Mouse (Mus musculus) activated CD4-positive, CD25-positive, alpha-beta regulatory T cell, adult 4 months (primary cell): Measurements from ENCODE around the gene Ptprg. TPM values are rescaled to one million over a fixed set of nuclear protein-coding genes. Genes with fewer than 3 reads are reported as not detected.

Source experiments
- ATAC-seq: one replicate; pipeline ENCODE4 v1.8.0; 2017
- polyA plus RNA-seq, 2 experiments: library from polyadenylated mRNA; unstranded; fragments of 100-300 nt; shearing (Covaris generic); gene quantifications; one replicate each; pipeline ENCODE4 v1.2.1; 2017

Ptprg gene
- polyA plus RNA-seq, 2 experiments from 2014 or later = not detected

- ATAC-seq = no peak
These were observed 516.4 kb downstream of the Ptprg start for GRCm38 (mm10) chr14:12069707-12070106.

DNA sequence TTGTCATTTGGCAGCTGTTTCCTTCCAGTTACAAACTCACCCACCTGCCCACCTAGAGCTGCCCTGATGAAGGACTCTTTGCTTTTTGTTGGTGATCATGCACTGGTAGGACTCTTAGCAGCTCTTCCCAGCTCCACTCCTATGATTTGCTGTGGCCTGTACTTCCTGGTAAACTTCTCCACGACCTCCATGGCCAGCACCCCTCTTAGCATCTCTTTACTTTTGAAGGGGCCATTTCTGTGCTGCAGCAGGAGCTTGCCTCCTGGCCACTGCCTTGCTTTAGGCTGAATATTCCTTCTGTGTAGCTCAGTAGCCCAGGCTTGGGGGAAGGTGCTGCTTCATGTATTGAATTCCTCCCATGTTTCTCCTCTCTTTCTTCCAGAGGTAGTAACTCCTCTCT lies 517.0 kb downstream of the Ptprg start:
- ATAC-seq = no peak

DNA sequence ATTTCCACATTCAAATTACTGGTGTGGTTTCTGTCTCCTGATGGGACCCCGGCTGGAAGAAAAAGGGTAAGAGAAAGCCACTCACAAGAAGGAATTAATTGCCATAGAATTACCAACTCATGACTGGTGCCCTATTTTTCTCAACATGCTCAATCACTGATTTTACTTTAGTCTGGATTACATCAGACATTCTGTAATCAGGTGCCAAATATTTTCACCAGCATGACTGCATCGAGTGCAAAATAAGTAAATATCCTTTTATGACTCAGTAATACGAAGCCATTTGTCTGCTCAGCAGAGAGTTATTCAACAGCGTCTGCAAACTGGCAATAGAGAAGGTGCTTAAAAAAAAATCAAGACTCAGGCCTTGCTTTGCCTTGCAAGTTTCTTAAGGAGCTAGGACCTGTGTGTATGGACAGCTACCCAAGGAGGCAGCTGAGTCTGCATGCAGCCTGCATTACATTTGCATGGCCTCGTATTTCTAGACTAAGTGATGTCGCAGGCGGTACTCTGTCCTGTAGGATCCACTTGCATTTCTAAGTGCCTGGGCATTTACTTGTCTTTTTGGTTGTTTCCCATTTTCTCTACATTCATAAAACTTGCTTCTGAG lies 517.6 kb downstream of the Ptprg start:
- ATAC-seq = no peak

DNA sequence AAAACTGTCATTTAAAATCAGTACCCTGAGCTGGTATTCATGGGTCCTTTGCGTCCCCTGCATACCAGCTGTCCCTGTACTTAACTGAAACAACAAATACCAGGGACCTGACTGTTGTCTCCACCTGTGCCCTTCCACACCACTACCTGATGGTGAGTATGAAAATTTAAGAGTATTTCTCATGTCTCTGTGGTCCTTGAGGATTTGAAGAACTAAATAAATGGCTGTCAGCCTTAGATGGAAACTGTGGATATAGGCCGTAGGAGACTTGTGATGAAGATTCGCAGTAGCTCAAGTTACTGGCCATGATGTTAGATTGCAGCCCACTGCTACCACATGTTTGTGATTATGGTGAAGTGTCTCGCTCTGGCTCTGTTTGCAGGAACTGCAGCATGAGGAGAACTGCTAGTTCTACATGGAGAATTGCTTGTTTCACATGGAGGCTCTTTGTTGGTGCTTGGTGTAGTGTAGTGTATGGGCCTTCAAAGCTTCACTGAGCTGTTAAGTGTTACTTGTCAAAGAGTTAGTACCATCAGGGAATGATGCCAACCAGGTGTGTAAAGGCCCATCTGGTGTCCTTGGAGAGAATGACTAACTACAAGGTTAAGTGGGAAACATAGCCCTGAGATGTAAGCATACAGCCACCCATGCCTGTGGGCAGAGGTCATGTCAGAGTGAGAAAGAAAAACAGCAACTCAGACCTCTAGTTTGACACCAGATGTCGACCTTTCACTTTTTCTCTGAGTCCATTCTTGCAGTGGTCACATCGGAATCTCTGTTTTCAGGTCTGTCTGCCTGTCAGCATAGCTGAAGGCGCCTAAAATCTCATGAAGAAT lies 518.9 kb downstream of the Ptprg start:
- ATAC-seq = no peak

GRCm38 (mm10) chr14:12073408-12074107 lies 520.2 kb downstream of the Ptprg start:
- ATAC-seq = no peak

GRCm38 (mm10) chr14:12077193-12077592 lies 523.9 kb downstream of the Ptprg start:
- ATAC-seq = no peak

GRCm38 (mm10) chr14:12079250-12079649 lies 525.9 kb downstream of the Ptprg start:
- no peak for ATAC-seq

DNA sequence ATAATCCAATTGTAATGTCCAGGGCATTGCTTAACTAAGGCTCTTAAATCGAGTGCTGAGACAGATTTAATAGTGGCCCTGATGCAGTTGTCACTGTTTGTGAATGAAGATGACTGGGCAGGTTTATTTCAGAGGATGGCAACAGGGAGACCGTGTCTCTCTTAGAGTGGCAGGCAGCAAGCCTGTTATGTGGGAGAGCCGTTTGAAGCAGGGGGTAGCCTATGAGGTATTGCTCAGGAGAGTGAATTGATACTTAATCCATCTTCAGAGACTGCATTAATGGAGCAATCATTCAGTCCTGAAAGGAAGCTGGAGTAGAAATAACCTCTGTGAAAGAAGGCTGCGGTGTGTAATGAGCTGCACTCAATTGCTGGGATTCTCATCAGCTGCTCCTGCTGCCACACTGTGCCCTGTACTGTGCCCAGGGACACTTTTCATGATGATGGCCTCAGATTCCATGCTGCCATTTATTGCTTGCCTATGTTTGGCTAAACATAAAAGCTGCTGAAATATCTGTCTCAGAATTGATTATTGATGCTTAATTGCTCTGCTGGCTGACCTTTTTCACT lies 526.6 kb downstream of the Ptprg start:
- no peak for ATAC-seq

DNA sequence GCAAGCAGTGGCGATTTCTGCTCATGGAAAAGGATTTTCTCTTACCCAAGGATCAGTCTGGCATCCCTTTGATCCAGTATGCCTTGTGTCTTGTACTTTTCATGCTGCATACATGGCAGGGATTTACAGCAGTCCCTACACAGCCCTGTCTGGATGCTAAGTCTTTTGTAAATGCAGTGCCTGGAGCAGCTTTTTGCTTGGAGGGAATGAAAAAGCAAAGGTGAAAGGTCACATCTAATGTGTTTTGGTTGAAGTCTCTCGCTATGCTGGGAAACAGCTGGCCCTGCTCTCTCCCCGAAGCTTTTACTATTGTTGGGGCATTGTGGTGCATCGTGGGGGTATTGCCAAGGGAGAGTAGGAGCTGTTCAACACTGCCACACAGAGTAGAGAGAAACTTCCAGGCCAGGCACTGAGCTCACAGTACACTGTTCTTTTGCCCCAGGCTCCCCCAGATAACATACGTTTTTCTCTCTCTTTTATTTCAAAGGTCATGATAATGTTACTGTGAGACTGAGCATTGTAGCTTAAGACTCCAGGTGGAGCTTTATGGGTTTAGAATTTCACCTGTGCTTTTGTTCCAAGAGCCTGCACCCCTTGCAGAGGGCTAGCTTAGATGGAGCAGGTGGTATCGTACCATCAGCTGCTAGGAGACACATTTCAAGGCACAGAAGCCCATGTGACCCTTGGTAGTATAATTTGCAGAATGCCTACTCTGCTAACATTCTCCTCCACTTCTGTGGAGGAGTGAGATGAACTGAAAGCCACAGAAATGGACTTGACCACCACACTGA lies 529.0 kb downstream of the Ptprg start:
- ATAC-seq = no peak

DNA sequence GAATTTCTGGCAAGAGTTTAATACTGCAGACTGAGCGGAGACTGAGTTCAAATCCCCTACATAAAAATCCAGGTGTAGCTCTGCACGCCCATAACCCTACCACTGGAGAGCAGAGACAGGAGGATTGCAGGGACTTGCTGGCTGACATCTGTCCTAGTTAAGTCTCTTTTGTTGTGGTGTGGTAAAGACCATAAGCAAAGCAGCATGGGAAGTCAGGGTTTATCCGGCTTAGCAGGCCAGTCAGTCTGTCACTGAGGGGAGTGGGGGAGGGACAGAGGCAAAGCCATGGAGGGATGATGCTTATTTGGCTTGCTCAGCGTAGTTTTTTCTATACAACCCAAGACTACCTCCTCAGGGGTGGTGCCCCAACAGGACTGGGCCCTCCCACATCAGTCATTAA lies 530.7 kb downstream of the Ptprg start:
- ATAC-seq = no peak

GRCm38 (mm10) chr14:12085078-12085477 lies 531.7 kb downstream of the Ptprg start:
- no peak for ATAC-seq

- no peak for ATAC-seq
These were observed 532.8 kb downstream of the Ptprg start for GRCm38 (mm10) chr14:12086167-12086566.

DNA sequence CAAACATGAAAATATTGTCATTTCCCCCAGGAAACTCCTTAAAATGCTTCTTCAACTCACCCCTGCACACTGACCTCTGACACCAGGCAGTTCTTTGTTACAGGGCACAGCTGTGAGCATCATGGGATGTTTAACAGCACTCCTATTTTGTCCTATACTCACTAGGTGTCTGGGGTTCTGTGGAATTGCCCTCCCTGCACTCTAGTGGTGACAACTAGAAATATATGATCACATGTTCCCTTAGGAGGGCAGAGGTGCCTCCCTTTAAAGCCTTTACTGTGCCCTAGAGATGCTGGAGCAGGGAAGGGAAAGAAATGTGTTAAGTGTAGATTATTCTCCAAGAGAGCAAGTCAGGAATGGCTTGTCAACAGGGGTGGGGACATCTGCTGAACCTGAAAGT lies 536.6 kb downstream of the Ptprg start:
- ATAC-seq = no peak

DNA sequence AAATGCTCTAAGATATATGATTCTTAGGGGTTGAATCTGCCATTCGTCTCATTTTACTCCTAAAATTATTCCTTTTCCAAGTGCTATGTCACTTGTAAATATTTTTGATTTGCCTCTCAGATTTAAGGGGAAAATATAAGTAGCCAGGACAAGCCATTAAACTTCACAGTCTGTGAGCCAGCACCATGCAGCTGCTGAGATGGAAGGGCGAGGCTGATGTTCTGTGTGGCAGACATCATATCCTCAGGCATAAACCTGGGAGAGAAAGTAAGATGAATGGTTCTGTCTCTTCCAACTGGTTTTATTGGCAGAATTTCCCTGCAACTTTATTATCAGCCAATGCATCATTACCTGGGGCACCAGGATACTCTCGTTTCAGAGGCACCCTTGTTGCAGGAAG lies 538.4 kb downstream of the Ptprg start:
- no peak for ATAC-seq

GRCm38 (mm10) chr14:12099390-12100333 lies 546.3 kb downstream of the Ptprg start:
- no peak for ATAC-seq

DNA sequence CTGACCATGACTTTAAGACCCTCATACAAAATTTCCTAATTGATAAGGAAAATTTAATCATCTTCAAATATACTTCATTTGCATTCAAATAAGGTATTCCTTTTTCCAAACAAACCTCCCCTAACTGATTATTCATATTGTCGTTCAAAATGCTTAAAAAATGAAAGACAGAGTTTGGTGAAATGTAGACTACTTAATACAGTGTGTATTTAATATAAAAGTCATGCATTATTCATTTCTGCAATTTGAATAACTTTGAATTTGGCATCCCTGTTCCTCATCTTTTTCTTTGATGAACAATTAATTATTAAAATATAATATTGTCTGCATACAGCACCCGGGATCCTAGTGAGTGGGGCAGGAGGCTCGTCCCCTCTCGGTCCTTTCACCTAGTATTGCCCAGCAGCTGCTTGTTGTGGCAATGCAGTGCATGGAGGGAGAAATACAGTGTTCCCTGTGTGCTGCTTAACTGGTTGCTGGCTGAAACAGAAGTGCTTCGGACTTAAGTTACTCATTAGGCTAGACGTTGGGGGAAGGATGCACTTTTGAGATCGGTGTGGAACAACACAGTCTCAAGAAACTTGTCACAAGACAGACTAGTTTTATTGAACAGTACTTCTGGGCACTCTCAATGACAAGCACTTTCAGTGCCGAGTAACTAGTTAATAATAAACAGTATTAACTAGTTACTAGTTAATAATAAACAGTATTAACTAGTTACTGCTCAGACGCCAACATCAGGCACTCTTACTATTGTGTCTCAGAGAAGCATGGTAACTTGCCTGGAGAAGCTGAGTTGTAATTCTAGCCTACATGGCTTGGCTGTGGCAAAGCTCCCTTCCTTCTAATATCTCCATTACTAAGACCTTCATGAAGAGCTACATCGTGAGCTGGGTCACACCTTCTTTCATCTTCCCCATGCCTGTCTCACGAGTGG lies 549.3 kb downstream of the Ptprg start:
- no peak for ATAC-seq

GRCm38 (mm10) chr14:12104297-12105155 lies 551.2 kb downstream of the Ptprg start:
- no peak for ATAC-seq

GRCm38 (mm10) chr14:12105156-12105430 lies 551.8 kb downstream of the Ptprg start:
- ATAC-seq = no peak

- ATAC-seq = no peak
These were observed 552.3 kb downstream of the Ptprg start for GRCm38 (mm10) chr14:12105593-12105992.
